Mouse (Mus musculus): ENCODE results near the gene Rin2. TPM values are rescaled to one million over a fixed set of nuclear protein-coding genes. Genes with fewer than 3 reads are reported as not detected.

The Rin2 gene
- polyA plus RNA-seq, 1 experiment from 2014 or later: 21.4 TPM

DNA sequence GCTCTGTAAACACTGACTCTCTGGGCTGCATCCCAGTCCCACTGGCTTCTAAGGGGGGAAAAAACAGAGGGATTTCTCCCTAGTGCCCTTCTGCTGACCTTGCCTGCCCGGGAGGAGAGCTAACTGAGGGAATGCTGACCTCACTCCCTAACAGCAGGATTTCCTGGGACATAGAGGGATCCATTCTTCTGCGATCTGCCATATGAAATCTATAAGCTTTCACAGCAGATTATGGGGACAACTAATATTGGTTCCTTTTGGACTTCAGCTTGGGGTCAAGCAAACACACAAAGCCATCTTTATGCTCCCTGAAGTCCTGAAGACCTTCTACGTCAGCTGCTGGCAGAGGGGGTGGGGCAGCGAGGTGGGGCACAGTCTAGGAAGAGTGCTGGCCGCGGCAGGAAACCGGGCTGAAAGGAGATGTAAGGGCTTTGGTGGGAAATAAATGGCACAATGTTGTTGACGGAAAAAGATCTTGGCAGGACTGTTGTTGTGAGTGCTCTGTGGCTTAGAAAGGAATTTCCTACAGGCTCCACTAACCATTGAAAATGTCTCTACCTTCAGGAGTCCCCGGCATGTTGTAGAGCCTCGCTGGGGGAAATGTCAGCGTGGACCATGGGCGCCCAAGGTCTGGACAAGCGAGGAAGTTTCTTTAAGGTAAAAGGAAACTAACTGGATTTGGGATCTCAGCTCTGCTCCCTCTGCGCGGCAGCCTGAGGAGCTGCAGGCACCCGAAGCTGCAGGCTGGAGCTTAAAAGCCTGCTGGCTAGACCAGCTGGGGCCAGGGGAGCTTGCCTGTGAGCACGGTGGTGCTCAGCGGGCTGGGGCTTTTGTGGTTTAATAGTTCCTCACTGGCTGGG is 111.0 kb downstream of the Rin2 start:
- 2% methylated on average over 18 of the region's 18 CpGs for WGBS

DNA sequence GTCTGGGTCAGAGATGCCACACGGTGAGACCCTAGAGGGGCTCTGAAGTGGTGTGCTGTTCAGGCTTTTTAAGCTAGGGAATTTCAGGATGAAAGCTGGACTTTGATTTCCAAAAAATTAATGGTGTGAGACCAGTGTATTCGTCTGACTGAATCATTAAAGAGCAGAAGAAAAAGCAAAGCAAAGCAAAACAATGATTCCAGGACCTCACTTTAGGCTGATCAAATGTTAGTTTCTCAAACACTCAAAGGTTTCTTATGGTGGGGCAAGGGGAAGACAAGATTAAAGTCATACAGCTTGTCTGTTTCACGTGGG is 111.6 kb downstream of the Rin2 start:
- Histone ChIP-seq H3K27me3 (ENCODE audit: control insufficient read depth, insufficient read depth, low read length) (no peaks in the 10 kb centered on the region), H3K4me2 (ENCODE audit: low read depth, low read length) (peak overlapping the region; percentile 65), H3K27ac (ENCODE audit: low read length) (peak overlapping the region; percentile 80), H3K36me3 (ENCODE audit: control insufficient read depth, insufficient read depth) (no peaks in the 10 kb centered on the region), H3K9me3 (replicated peaks; ENCODE audit: control insufficient read depth, low read length) (no peaks in the 10 kb centered on the region), H3K4me3 (ENCODE audit: low read length) (peak overlapping the region; percentile 55), H3K9ac (ENCODE audit: low read length) (peak overlapping the region; percentile 71), H3K4me1 (ENCODE audit: control insufficient read depth, insufficient read depth, low read length) (peaks cover 22% of the 10 kb centered on the region)
- no peak for ATAC-seq (replicated peaks; ENCODE audit: extremely low read depth, insufficient read depth, low FRiP score)
- WGBS: 14% methylated on average over 3 of the region's 3 CpGs

More for the DNA sequence above, 111.0 kb downstream of the Rin2 start:
- Histone ChIP-seq H3K27me3 (ENCODE audit: control insufficient read depth, insufficient read depth, low read length) (no peaks in the 10 kb centered on the region), H3K4me1 (ENCODE audit: control insufficient read depth, insufficient read depth, low read length) (peaks cover 22% of the 10 kb centered on the region), H3K4me3 (ENCODE audit: low read length) (peak overlapping the region; percentile 55), H3K9ac (ENCODE audit: low read length) (peak overlapping the region; percentile 71), H3K27ac (ENCODE audit: low read length) (peak overlapping the region; percentile 80), H3K36me3 (ENCODE audit: control insufficient read depth, insufficient read depth) (no peaks in the 10 kb centered on the region), H3K9me3 (replicated peaks; ENCODE audit: control insufficient read depth, low read length) (no peaks in the 10 kb centered on the region), H3K4me2 (ENCODE audit: low read depth, low read length) (peak overlapping the region; percentile 65)
- ATAC-seq (replicated peaks; ENCODE audit: extremely low read depth, insufficient read depth, low FRiP score): peak; percentile 71

GRCm38 (mm10) chr2:145787486-145787885 is 112.5 kb downstream of the Rin2 start:
- 60% methylated on average over 7 of the region's 7 CpGs for WGBS
- peak overlapping the region; percentile 65 for H3K4me2 ChIP-seq (ENCODE audit: low read depth, low read length)
- no peak overlapping the region; the same call in 1 of the 2 replicates for H3K4me3 ChIP-seq (ENCODE audit: low read length)
- no peaks in the 10 kb centered on the region for H3K9me3 ChIP-seq (replicated peaks; ENCODE audit: control insufficient read depth, low read length)
- no peak overlapping the region for H3K27ac ChIP-seq (ENCODE audit: low read length)
- H3K36me3 ChIP-seq (ENCODE audit: control insufficient read depth, insufficient read depth): no peaks in the 10 kb centered on the region
- no peak for ATAC-seq (replicated peaks; ENCODE audit: extremely low read depth, insufficient read depth, low FRiP score)
- H3K9ac ChIP-seq (ENCODE audit: low read length): no peak overlapping the region
- no peaks in the 10 kb centered on the region for H3K27me3 ChIP-seq (ENCODE audit: control insufficient read depth, insufficient read depth, low read length)
- peaks cover 22% of the 10 kb centered on the region for H3K4me1 ChIP-seq (ENCODE audit: control insufficient read depth, insufficient read depth, low read length)

DNA sequence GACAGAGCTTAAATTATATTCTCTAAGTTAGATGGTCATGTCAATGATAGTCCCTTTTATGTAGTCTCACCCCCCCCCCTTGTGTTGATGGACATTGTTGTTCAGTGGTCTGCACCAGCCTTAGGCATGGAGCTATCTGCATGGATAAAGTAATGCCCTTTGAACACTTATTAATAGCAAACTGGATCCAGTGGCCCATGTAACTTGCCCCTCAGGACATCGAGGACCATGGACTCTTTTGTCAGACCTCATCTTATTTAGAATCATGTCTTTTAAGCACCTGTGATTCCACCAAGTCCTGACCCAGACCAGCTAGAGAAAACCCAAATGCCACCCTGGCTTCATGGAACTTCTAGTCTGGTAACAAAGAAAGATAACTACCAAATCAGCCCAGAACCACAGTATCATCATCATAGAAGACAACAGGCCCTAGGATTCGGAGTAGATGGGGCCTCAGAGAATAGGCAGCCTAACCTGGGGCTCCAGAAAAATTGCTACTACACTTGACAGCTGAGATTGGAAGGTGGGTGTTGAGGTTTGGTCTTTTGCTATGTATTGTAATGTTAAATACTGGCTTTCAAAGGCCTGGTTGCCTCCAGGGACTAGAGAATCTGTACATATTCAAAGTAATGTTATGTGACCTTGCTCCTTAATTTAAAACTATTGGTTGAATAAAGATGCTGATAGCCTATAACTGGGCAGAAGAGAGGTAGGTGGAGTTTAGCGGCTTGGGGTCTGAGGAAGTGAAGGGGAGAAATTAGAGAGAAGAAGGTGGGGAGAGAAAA is 113.7 kb downstream of the Rin2 start:
- no peak overlapping the region for H3K4me3 ChIP-seq (ENCODE audit: low read length)
- no peaks in the 10 kb centered on the region for H3K9me3 ChIP-seq (replicated peaks; ENCODE audit: control insufficient read depth, low read length)
- H3K9ac ChIP-seq (ENCODE audit: low read length): no peak overlapping the region
- ATAC-seq (replicated peaks; ENCODE audit: extremely low read depth, insufficient read depth, low FRiP score): no peak
- H3K4me2 ChIP-seq (ENCODE audit: low read depth, low read length): no peak overlapping the region
- H3K27me3 ChIP-seq (ENCODE audit: control insufficient read depth, insufficient read depth, low read length): no peaks in the 10 kb centered on the region
- no peak overlapping the region for H3K27ac ChIP-seq (ENCODE audit: low read length)
- no peaks in the 10 kb centered on the region for H3K36me3 ChIP-seq (ENCODE audit: control insufficient read depth, insufficient read depth)
- WGBS: 92% methylated on average over 3 of the region's 3 CpGs
- peaks cover 22% of the 10 kb centered on the region for H3K4me1 ChIP-seq (ENCODE audit: control insufficient read depth, insufficient read depth, low read length)

GRCm38 (mm10) chr2:145793702-145794101 is 118.7 kb downstream of the Rin2 start:
- Histone ChIP-seq H3K27ac (ENCODE audit: low read length) (no peak overlapping the region), H3K27me3 (ENCODE audit: control insufficient read depth, insufficient read depth, low read length) (no peaks in the 10 kb centered on the region), H3K36me3 (ENCODE audit: control insufficient read depth, insufficient read depth) (0 out of 2 replicates have a peak, but pooled peaks cover 4% of the 10 kb centered on the region), H3K9me3 (replicated peaks; ENCODE audit: control insufficient read depth, low read length) (no peaks in the 10 kb centered on the region), H3K4me2 (ENCODE audit: low read depth, low read length) (no peak overlapping the region), H3K4me3 (ENCODE audit: low read length) (no peak overlapping the region), H3K4me1 (ENCODE audit: control insufficient read depth, insufficient read depth, low read length) (peaks cover 4% of the 10 kb centered on the region; the same call in 1 of the 2 replicates), H3K9ac (ENCODE audit: low read length) (no peak overlapping the region)
- WGBS: 15% methylated on average over 1 of the region's 1 CpGs
- ATAC-seq (replicated peaks; ENCODE audit: extremely low read depth, insufficient read depth, low FRiP score): no peak

DNA sequence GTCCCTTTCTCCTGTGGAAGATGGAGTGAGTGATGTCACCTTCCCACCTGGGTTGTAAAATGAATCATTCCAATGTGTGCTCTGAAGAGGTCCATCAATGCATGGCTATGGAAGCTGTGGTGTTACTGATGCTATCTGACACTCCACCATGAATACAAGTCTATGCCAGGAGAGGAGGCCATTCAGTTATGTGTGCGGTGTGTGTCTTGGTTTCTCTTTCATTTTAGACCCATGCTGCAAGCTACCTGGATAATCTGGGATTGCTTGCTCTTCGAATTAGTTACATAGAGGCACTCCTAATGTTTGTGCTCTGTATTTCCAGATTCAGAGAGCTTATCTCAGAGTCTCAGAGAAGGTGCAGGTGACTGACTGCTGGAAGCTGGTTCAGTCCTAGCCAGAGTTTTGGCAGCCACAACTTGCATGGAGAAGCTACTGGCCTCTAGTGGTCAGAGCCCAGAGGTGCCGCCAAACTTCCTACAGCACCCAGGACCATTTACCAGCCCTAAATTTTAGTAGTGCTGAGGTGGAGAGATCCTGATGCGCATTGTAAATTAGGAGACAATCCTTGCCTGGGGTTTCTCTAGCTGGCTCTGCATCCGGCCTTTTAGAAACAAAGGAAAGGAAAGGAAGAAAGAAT is 119.4 kb downstream of the Rin2 start:
- 0 out of 2 replicates have a peak, but pooled peaks cover 4% of the 10 kb centered on the region for H3K36me3 ChIP-seq (ENCODE audit: control insufficient read depth, insufficient read depth)
- no peaks in the 10 kb centered on the region for H3K9me3 ChIP-seq (replicated peaks; ENCODE audit: control insufficient read depth, low read length)
- H3K4me1 ChIP-seq (ENCODE audit: control insufficient read depth, insufficient read depth, low read length): peaks cover 4% of the 10 kb centered on the region; the same call in 1 of the 2 replicates
- H3K27me3 ChIP-seq (ENCODE audit: control insufficient read depth, insufficient read depth, low read length): no peaks in the 10 kb centered on the region
- no peak overlapping the region for H3K4me2 ChIP-seq (ENCODE audit: low read depth, low read length)
- no peak overlapping the region for H3K9ac ChIP-seq (ENCODE audit: low read length)
- ATAC-seq (replicated peaks; ENCODE audit: extremely low read depth, insufficient read depth, low FRiP score): peak; percentile 41; the same call in 1 of the 2 replicates
- H3K27ac ChIP-seq (ENCODE audit: low read length): no peak overlapping the region
- no peak overlapping the region for H3K4me3 ChIP-seq (ENCODE audit: low read length)
- WGBS: 39% methylated on average over 5 of the region's 5 CpGs

- no peaks in the 10 kb centered on the region for H3K27me3 ChIP-seq (ENCODE audit: control insufficient read depth, insufficient read depth, low read length)
- peaks cover 4% of the 10 kb centered on the region; the same call in 1 of the 2 replicates for H3K4me1 ChIP-seq (ENCODE audit: control insufficient read depth, insufficient read depth, low read length)
- H3K4me2 ChIP-seq (ENCODE audit: low read depth, low read length): no peak overlapping the region
- WGBS: 68% methylated on average over 1 of the region's 1 CpGs
- no peak overlapping the region for H3K4me3 ChIP-seq (ENCODE audit: low read length)
- ATAC-seq (replicated peaks; ENCODE audit: extremely low read depth, insufficient read depth, low FRiP score): no peak
- H3K9me3 ChIP-seq (replicated peaks; ENCODE audit: control insufficient read depth, low read length): no peaks in the 10 kb centered on the region
- no peak overlapping the region for H3K27ac ChIP-seq (ENCODE audit: low read length)
- H3K36me3 ChIP-seq (ENCODE audit: control insufficient read depth, insufficient read depth): 0 out of 2 replicates have a peak, but pooled peaks cover 4% of the 10 kb centered on the region
- no peak overlapping the region for H3K9ac ChIP-seq (ENCODE audit: low read length)
These were observed 122.8 kb downstream of the Rin2 start for GRCm38 (mm10) chr2:145797851-145798250.

DNA sequence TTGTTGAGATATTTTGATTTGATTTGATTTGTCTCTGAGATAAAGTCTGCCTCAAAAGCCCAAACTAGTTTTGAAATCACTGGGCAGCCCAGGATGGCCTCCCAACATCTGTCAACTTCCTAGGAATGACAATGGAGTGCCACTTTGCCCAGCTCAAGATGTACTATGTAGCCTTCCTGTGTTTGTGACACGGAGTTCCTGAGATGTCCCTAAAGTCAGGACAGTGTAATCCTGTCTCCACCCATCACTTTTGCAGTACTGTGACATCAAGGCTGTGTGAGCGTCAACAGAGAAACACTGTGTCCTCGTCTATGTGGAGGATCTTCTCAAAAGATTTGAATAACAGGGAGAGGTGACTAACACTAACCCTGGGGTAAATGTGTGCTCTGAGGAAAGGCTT is 123.9 kb downstream of the Rin2 start:
- H3K4me1 ChIP-seq (ENCODE audit: control insufficient read depth, insufficient read depth, low read length): peaks cover 4% of the 10 kb centered on the region; the same call in 1 of the 2 replicates
- no peak overlapping the region for H3K9ac ChIP-seq (ENCODE audit: low read length)
- no peak overlapping the region for H3K4me3 ChIP-seq (ENCODE audit: low read length)
- H3K27me3 ChIP-seq (ENCODE audit: control insufficient read depth, insufficient read depth, low read length): no peaks in the 10 kb centered on the region
- ATAC-seq (replicated peaks; ENCODE audit: extremely low read depth, insufficient read depth, low FRiP score): no peak
- H3K9me3 ChIP-seq (replicated peaks; ENCODE audit: control insufficient read depth, low read length): no peaks in the 10 kb centered on the region
- H3K4me2 ChIP-seq (ENCODE audit: low read depth, low read length): no peak overlapping the region
- WGBS: 78% methylated on average over 3 of the region's 3 CpGs
- H3K36me3 ChIP-seq (ENCODE audit: control insufficient read depth, insufficient read depth): 0 out of 2 replicates have a peak, but pooled peaks cover 4% of the 10 kb centered on the region
- H3K27ac ChIP-seq (ENCODE audit: low read length): no peak overlapping the region
